Mouse (Mus musculus): ENCODE data around the gene BC029722.
A peak's percentile ranks its signal among the peaks of the same experiment; 100 is the strongest.

Gene BC029722

DNA sequence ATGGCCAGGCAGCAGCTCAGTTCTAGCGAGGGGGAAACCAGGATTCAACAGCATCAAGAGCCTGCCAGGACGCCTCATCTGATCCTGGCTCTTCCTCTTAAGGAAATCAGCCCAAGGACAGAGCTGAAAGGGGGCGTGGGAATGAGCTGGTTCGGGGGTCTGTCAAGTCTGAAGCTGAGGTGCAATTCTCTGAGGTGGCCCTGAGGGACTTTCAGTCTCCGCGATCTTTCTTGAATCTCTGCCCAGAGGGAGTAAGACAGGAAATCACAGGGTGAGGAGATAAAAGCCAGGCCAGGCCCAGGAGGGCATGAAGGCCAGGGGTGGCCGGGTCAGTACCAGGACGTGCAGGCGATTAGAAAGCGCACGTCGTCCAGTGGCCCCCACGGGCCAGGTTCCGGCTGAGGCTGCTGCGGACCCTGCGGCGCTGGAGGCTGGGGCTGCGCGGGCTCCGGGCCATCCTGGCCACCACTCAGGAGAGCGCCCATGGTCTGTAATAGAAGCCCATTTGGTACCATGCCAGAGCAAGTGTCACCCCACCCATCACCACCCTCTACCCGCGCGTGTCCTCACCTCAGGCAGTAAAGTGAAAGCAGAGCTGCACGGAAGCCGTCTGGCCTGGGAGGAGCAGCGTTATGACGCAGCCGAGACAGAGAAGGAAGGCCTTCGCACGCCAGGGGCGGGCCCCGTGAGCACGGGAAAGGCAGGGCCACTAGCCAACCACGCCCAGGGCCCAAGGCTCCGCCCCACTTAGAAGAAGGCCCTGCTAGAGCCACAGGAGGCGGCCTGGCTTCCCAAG lies 432 bp downstream of the BC029722 start:
- peak; percentile 96 for DNase-seq (ENCODE audit: low spot score)

DNA sequence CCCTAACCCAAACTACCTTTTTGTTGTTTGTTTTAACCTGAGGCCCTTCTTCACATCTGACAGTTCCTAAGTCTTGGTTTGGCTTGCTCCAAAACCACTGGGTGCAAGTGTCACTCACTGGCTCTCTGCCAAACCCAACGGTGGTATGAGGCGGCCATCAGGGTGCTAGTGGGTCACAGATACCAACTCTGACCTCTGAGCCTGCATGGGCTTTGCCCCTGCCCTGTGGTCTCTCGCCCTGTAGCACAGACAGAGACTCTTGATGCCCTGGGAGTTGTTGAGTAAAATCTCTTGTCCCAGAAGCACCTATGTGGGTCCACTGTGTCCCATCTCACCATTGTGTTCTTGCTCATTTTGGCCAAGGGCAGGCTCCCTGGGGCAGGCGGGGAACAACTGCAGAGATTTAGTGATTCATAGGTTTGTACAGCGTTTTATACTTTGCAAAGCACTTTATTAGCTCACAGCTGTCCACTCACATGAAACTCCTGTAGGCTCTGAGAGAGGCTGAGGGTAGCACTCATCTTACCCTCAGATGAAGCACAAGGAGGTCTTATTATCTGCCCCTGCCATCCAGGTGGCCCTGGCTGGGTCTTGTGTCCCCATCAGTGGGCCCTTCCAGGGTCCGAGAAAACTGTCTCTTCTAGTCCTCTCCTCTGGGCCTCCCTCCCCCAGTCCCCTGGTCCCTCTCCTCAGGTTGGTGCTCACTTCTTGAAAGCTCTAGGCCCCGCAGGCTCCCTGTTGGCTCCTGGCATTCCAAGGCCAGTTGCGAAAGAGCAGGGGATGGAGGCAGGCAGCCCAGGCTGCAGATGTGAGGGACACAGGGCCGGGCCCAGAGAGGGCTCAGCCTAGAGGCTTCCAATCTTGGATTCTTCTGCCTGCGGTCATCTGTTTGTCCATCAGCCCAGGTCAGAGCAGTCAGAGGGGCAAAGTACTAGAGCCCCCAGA lies 1.7 kb downstream of the BC029722 start:
- DNase-seq (ENCODE audit: low spot score), result no peak

DNA sequence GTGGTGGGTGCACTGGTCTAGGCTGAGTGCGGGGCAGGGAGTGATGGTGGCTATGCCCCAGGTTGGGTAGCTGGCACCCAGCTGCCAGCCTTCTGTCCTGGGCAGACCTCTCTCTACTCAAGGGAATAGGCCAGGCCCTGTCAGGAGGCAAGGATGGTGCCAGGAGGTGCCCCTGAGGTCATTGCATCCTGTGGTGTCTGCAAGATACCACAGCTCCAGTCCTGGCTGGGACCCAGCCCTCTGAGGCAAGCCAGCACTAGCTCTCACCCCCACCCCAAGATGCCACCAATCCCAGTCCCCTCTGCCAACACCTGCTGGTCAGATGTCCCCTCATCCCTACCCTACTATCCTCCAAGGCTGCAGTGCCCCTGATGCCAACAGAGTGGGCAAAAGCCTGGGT lies 3.0 kb downstream of the BC029722 start:
- DNase-seq (ENCODE audit: low spot score), result no peak

DNA sequence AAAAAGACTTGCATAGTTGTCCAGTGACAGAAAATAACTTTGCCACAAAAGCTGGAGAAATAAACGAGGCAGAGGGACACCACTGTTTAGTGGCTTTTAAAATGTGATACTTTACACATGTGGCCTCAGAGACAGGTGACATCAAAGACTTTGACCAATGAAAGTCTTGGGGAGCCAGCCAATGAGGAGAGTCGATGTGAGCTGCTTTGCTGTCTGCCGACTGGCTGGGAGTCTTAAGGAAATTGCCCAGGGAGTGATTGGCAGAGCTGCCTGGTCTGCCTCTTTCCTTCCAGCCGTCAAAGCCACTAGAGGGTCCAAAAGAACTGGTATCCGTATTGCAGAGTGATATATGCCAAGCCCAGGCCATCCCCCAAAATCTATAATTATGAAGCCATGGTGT lies 4.4 kb downstream of the BC029722 start:
- no peak for DNase-seq (ENCODE audit: low spot score)

DNA sequence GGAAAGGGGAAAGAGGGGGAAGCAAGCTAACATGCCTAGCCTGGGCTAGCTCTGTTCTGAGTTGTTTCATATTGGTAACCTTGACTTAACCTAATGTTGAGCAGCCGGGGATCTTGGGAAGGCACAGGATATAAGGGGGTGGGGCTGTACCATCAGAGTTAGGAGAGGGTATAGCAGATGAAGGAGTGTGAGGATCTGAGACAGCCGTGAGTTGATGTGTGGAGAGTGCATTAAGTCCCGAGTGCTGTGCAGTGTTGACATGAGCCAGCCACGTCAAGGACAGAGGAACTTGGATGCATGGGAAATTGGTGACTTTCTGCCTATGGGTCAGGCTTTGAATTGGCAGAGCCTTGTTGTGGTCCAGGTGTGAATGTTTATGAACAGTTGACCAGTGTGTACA lies 6.6 kb downstream of the BC029722 start:
- DNase-seq (ENCODE audit: low spot score), result no peak

DNA sequence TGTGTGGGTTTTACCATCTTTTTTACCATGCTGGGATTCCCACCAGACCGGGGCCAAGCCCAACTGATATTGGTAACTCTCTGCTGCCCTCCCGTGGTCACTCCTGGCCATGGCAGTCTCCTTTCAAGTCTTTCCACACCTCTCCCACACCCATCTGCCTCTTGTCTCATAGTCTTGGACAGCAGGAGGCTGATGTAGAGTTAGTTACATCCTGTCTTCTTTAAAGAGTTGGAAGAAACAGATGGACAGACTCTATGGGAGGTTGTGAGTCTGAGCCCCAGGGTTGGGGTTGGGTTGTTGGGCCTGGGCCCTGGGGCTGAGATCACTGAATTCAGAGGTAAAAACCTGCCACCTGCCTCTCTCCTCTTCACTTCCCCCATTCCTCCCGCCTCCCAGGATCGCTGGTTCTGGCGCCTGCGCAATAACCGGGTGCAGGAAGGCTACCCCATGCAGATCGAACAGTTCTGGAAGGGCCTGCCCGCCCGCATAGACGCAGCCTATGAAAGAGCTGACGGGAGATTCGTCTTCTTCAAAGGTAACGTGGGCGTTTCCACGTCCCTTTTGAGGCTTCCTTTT lies 7.3 kb downstream of the BC029722 start:
- DNase-seq (ENCODE audit: low spot score), result peak; percentile 90

DNA sequence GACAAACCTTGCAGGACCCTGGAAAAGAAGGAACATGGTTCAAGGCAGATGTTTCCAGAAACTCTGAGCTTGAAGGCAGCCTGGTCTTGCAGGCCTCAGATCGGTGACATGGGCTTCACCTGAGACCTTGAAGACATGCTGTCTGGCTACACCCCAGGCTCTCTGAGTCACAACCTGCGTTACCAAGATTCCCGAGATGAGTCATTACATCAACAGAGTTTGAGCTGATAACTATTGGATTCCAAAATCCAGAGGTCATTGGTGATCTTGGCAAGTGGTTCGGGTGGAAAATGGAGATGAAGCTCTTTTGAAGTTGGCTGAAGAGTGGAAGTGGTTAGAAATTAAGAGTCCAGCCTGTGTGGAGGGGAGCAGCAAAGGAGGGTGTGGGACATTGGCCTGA lies 9.6 kb downstream of the BC029722 start:
- DNase-seq (ENCODE audit: low spot score), result no peak

DNA sequence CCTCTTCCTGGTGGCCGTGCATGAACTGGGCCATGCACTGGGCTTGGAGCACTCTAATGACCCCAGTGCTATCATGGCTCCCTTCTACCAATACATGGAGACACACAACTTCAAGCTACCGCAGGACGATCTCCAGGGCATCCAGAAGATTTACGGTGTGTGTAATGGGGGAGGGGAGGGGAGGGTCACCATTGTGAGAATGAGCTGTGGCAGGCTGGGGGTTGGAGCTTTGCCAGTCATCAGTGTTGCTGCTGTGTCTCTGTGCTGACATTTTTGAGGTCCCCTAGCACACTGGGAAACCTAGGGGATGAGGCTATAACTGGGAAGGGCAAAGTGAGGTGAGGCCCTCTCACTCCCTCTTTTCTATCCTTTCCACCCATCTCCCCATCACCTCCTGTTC lies 11.8 kb downstream of the BC029722 start:
- no peak for DNase-seq (ENCODE audit: low spot score)

DNA sequence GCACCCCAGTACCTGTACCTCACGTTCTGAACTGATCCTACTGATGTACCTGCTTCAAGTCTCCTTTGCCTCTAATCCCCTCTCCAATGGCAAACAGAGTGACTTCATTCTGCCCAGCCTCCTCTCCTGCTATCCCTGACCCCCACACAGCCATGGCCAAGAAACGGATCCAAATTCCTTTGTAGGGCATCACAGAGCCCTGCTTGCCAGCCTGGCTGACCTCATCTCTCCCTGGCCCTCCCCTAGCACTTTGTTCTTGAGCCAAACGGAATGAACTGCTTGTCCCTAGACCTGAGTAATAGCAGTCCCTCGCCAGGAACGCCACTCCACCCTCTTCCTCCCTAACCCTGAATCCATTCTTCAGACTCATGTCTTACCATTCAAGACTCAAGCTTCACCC lies 12.7 kb downstream of the BC029722 start:
- DNase-seq (ENCODE audit: low spot score), result no peak

DNA sequence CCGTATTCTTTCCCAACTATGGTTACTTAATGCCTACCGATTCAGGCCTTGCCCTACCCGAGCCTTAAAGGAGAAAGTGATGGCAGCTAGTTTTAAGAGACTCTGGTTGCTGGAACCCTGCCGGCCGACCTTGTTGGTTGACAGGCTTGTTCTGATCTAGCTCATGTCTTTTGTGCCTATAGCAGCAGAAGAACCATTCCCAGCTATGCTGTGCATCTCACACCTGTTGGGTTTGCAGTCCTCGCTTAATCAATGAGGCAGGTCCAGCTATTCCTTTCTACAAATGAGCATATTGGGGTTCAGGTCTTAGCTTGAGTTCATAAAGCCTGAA lies 13.3 kb downstream of the BC029722 start:
- no peak for DNase-seq (ENCODE audit: low spot score)

DNA sequence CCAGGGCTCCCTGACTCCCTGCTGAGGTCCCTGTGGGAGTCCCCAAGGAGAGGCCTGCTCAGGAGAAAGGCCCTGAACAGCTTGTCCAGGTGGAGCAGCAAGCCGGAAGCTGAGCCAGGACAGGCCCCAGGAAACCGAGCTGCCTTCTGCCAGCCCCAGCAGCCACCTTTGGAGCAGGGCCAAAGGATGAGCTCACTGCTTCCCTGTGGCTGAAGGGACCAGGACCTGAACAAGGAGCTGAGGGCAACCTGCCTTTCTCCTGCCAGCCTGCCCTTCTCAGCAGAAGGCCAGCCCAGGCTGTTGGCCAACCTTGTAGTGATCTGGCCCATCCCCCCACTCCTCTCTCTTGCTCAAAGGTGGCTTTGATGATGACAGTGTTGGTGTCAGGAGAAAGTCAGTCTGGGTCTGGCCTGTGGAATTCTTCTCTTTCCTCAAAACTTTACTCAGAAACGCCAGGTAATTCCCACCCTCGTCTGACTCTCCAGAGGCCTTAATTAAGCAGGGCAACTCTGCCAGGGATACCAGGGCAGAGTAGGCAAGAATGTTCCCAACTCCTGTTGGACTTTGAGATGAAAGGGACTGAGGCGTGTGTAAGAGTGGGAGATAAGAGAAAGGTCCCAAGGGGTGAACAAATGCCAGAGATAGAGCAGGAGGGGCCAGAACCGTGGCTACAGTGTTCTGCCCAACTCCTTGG lies 13.8 kb downstream of the BC029722 start:
- DNase-seq (ENCODE audit: low spot score), result no peak

DNA sequence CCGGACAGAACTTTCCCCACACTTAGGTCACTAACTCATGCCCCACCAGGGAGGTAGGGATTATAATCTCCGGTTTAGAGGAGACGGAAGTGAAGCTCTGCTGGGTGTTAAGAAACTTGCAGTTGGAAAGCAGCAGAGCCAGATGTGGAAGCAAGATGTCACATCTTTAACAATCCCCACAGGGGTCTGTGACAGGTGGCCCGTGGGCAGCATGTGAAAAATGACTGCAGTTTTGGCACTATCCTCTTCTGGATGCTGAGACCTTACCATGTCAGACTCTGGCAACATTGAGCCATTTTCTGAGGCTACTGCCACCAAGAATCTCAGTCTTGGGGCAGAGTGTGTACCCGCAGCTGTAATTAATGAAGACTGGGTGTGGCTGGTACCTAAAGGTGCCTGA lies 15.2 kb downstream of the BC029722 start:
- no peak for DNase-seq (ENCODE audit: low spot score)

DNA sequence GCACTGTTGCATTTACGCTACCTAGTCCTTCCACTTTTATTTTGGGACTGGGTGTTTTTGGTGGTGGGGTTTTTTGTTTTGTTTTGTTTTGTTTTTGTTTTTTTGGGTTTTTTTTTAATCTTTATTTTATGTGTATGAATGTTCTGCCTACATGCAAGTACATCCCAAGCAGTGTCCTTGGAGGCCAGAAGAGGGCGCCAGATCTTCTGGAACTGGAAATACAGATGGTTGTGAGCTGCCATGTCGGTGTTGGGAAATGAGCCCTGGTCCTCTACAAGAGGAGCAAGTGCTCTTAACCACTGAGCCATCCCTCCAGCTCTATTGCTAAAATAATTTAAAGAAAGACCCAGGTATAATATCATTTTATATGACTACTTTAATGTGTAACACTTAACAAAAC lies 16.5 kb downstream of the BC029722 start:
- no peak for DNase-seq (ENCODE audit: low spot score)

DNA sequence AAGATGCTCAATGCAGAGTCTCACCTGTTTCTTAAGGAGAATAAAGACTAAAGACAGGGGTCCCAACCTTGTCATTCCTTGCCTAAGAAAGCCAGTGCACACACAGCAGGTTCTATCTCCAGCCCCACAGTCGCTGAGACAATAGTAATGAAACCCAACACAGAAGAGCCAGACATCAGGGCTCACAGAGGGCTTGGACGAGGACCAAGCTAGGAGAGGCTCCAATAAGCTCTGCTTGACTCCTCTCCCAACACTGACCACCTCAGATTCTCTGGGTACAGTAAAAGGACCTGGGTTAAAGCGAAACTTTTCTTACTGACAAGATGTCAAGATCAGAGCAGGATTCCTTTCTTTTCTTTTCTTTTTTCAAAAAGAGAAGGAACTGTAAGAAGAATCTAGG lies 20.6 kb downstream of the BC029722 start:
- DNase-seq (ENCODE audit: low spot score), result no peak

DNA sequence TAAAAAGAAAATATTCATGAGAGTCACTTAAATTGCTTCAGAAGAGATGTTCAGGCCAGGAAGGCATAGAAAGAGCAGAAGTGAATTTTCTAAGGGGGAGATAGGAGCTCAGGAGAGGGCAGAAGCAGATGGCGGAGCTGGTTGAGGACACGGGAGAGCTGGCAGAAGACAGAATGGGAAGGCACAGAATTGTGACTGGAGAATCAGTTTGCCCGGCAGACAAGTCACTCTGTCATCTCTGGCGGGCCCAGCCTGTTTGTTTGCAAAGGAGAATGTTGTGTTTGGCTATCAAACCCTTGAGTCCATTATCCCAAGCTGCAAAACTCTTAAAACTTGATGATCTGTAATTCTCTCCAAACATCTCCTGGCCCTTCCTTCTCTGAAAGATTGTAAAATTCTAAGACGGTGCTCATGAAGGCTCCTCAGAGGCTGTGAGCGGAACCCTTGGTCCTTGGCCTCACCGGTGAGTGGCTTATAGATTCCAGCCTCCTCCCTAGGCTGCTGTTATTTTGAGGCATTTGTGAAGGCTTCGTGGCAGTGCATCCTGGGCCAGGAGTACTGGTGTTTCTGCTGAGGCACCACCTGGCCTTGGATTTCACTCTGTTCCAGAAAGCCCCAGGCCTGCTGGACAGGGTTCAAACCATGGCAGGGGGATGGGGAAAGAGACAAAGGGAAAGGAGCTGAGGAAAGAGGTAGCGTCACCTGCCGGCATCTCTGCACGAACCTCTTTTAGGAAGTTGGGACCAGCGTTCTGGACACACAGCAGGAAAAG lies 24.4 kb downstream of the BC029722 start:
- DNase-seq (ENCODE audit: low spot score), result no peak

DNA sequence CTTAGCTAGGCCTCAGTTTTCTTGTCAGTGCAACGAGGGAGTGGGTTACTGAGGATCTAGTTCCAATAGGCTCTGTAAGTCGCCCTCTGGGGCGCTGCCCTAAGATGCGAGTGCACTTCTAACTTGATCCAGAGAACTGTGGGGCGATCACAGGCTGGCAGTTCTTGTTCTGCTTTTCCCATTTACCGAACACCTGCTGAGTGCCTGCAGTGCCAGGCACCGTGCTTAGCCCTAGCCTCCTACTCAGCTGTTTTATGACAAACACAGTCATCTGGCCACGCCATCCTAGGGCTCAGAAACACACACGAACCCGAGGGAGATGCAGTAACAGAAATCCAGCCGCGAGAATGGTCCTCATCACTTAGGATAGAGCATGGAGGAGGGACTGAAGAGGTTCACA lies 26.3 kb downstream of the BC029722 start:
- DNase-seq (ENCODE audit: low spot score), result no peak

DNA sequence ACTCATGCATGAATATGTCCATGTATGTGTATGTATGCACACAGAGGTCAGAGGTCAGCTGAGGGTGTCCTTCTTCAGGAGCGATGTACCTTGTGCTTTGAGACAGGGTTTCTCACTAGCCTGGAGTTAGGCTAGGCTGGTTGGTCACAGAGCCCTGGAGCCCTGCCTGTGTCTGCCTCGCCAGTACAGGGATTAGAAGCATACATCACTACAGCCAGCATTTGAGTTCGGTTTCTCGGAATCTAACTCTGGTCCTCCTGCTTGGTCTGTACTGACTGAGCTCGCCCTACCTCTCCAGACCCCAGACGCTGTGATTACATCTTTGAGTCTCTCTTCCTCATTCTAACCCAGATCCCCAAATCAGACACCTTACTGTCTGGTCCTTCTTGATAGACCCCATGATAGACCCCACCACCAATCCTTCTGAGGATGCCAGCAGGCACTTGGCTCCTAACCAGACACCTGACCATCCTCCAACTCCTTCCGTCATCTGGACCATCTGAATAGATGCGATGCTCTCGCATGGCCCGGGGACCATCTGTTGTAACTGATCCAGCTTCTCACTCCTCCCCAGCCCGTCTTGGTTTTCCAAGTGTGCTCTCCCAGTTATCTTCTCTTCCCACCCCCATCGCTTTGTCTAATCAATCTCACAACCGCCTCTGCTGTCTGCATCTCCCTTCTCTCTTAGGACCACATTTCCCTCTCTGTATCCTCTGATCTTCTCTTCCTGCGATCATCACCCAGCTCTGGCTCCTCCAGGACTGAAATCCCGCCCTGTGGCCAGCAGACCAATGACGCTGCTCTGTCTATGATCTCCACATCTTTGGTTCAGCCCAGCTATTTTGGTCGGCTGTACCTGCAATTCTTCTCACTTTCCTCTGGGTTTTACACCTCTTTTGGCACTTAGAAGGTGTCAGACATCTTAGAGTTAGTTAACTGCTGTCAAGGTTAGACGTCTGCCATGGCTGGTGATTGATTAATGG lies 31.0 kb downstream of the BC029722 start:
- no peak for DNase-seq (ENCODE audit: low spot score)

DNA sequence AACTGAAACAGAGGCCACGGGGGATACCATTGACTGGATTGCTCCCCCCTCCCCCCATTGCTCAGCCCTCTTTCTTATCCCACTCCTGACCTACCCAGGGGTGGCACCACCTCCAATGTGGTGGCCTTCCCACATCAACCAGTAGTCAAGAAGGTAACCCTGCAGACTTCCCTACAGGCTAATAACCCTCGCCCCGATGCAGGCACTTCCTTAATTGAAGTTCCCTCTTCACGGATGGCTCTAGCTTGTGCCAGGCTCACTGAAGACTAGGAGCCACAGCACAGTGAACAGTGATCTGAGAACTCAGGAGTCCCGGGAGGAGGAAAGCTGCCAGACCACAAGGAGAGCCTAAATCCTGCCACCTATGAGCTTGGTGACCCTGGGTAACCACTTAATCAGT lies 32.3 kb downstream of the BC029722 start:
- no peak for DNase-seq (ENCODE audit: low spot score)

DNA sequence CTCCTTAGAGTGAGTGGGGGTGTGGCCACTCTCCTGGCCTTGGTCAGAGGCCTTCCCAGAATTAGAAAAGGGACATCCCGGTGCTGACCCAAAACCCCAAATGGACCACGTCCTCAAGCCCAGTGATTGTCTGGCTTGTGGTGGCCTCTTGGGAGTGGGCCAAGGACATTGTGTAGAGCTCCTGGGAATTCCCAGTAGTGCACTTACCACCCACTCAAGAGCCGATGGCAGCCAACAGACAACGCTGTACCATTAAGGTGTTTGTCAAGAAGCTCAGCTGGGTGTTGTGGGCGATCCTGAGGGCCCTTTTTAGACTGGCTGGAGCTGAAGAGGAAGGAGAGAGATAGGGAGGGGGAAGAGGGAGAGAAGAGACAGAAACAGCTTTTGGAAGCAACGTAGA lies 34.7 kb downstream of the BC029722 start:
- no peak for DNase-seq (ENCODE audit: low spot score)

DNA sequence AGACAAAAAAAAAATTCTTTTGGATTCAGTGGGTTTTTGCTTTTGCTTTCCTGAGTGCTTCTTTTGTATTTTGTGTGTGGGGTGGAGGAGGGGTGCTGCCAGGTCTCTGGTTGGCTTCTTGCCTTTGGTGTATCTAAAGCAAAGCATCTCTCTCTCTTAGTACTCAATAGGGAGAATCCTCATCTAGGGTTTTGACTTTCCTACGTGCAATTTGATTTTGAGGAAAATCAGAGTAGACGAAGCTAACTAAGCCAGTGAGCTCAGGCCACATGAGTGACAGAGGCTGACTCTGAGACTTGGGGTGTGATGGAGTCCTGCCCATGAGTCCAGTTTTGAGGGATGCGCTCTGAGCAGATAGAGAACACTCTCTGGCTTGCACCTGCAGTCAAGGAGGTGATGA lies 39.7 kb downstream of the BC029722 start:
- no peak for DNase-seq (ENCODE audit: low spot score)
